Mouse (Mus musculus): Measurements from ENCODE around the gene Gsta4.

DNA sequence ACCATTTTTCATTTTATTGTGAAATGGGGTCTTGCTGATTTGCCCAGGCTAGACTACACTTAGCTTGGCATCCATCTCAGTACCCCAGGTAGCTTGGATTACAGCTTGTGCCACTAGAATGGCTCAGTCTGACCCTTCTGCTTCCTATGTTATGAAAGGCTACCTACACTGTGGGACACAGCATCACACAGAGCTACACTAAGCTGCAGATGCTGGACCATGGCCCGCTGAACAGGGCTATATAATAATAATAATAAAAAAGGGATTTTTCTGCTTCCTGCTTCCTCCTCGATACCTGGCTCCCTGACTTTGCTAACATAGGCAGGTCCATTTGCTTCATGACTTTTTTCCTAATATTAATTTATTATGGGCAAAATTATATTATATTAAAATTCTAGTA, 41.8 kb downstream of the Gsta4 start:
- TF ChIP-seq POLR2A (IDR thresholded peaks at IDR 0.05; ENCODE audit: extremely low read depth, insufficient read depth, low read length) (no peak), CTCF (IDR thresholded peaks at IDR 0.05; ENCODE audit: extremely low read depth, insufficient read depth, low read length) (no peak)

Data from cortical plate, adult 2 months (tissue).